Mouse (Mus musculus) hindbrain, embryonic 13.5 days (tissue): ENCODE data around the gene Unc45a. TPM values are rescaled to one million over a fixed set of nuclear protein-coding genes. Genes with fewer than 3 reads are reported as not detected.

Experiments used
- ATAC-seq: fragments of 200-750 bp; cut with Nextera tagmentation; 2 replicates; pipeline ENCODE4 v1.8.0; 2017; ENCODE audit warnings: moderate TSS enrichment; ENCODE audit not compliant: low FRiP score
- H3K27ac ChIP-seq: fragments of 300-500 bp; sonication (generic); 2 replicates; pipeline ENCODE4 v1.5.1; 2015; ENCODE audit warnings: inconsistent platforms, mild to moderate bottlenecking, moderate library complexity
- H3K27me3 ChIP-seq: fragments of 300-500 bp; sonication (generic); 2 replicates; pipeline ENCODE4 v1.6.1; 2015; ENCODE audit warnings: mild to moderate bottlenecking, inconsistent platforms
- H3K36me3 ChIP-seq: fragments of 300-500 bp; sonication (generic); 2 replicates; pipeline ENCODE4 v1.6.1; 2015; ENCODE audit warnings: mild to moderate bottlenecking, inconsistent platforms
- H3K4me1 ChIP-seq: fragments of 300-500 bp; sonication (generic); replicated peaks from 2 replicates; pipeline ENCODE4 v1.6.1; 2015; ENCODE audit warnings: inconsistent platforms
- H3K4me2 ChIP-seq: fragments of 300-500 bp; sonication (generic); 2 replicates; pipeline ENCODE4 v1.6.1; 2015; ENCODE audit warnings: inconsistent platforms, mild to moderate bottlenecking, moderate library complexity
- H3K4me3 ChIP-seq: fragments of 300-500 bp; sonication (generic); 2 replicates; pipeline ENCODE4 v1.5.1; 2015; ENCODE audit warnings: mild to moderate bottlenecking, inconsistent platforms
- H3K9ac ChIP-seq: fragments of 300-500 bp; sonication (generic); 2 replicates; pipeline ENCODE4 v1.6.1; 2015; ENCODE audit warnings: mild to moderate bottlenecking, inconsistent platforms
- H3K9me3 ChIP-seq: fragments of 300-500 bp; sonication (generic); 2 replicates; pipeline ENCODE4 v1.6.1; 2016; ENCODE audit warnings: inconsistent platforms
- WGBS: fragments of 180-500 bp; shearing (Covaris S2); methylation state at CpG from one replicate; pipeline ENCODE4 v1.1.7; 2015; 5-methylcytosine and 5-hydroxymethylcytosine counted together
- polyA plus RNA-seq: library from polyadenylated mRNA; unstranded; fragments of >200 nt; fragmentation: Nextera tagmentation; extraction: Ambion mirVana; gene quantifications from 2 replicates; pipeline ENCODE4 v1.2.1, GENCODE M21; 2015

Gene Unc45a
- 55.5 and 61.5 TPM in 2 replicates for polyA plus RNA-seq

DNA sequence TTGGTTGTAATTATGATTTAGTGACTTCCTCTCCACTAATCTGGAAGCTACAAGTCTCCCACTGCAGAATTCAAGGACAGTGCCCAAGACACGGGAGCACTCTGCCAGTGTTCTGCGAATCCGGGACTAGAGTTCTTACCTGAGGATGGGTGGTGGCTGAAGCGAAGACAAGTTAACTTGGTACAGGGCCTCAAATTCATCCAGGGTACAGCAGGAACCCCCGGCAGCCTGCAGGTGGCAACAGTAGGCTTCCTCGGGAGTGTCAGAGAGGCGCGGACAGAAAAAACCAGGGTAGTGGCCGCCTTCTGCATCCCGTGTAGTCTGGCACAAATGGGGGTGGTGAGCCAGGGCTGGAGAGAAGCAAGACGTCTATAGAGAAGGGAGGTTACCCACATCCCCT lies at the start of gene Unc45a:
Unc45a (minus strand) TSS at position 213 of the 400 bp plus-strand sequence.
- Histone ChIP-seq H3K9ac (peak within 1 kb of the TSS; percentile 90), H3K4me2 (peak within 1 kb of the TSS; percentile 95), H3K9me3 (no peaks in the 10 kb centered on the region), H3K27me3 (no peaks in the 10 kb centered on the region), H3K27ac (peak within 1 kb of the TSS; percentile 90), H3K4me3 (peak within 1 kb of the TSS; percentile 64), H3K36me3 (peaks cover 26% of the 10 kb centered on the region), H3K4me1 (peaks cover 67% of the 10 kb centered on the region)
- peak; percentile 15; the same call in 1 of the 2 replicates for ATAC-seq
- WGBS, result 4% methylated on average over 11 of the region's 11 CpGs

DNA sequence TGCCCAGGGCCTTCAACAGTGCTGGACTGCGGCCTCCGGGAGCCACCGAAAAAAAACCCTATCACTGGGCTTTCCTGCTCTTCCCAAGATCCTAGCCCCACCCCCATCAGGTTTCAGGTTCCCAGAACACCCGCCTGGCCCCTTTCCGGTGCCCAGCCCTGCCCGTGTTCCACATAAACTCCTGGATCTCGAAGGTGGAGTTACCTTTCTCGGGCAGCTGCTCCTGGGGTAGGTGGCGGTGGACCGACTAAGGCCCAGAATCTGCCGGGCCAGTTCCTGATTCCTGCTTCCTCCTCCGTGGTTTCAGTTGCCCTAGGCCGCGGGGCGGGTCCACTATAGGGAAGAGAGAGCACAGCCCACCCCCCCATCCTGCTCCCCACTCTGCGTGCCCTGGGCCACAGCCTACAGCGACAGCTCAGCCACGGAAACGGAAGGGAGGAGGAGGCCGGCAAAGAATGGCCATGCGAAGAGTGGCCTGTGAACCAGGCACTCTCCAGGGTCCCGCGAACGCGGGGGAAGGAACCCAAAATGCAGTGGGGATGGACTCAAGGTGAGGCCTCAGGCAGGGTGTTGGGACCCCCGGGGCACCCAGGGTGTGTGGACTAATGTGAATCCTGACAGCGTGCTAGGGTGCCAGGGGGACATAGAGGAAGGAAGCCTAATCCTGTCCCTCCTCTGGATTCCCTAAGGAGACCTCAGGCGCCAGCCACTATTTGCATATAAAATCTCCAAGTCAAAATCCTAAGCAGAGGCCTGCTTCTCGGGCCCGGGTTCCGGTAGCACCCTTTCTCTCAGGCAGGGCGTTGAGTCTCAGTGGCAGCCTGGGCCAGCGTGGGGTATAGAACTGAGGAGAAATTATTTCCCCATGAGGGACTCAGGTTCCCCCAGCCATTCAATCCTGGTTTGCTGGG lies 47.1 kb upstream of the Unc45a start, which contains the start of gene Fes:
Fes (minus strand) TSS at position 314 of the 911 bp plus-strand sequence.
- Histone ChIP-seq H3K4me2 (peak within 1 kb of the TSS; percentile 37), H3K27ac (peak within 1 kb of the TSS; percentile 35; the same call in 1 of the 2 replicates), H3K9me3 (no peaks in the 10 kb centered on the region), H3K4me3 (peak within 1 kb of the TSS; percentile 24), H3K4me1 (peaks cover 17% of the 10 kb centered on the region), H3K36me3 (peaks cover 32% of the 10 kb centered on the region), H3K9ac (peak within 1 kb of the TSS; percentile 61), H3K27me3 (peaks cover 13% of the 10 kb centered on the region)
- 0 out of 2 replicates have a peak, but pooled peaks have one; percentile 45 for ATAC-seq
- 12% methylated on average over 33 of the region's 33 CpGs for WGBS

DNA sequence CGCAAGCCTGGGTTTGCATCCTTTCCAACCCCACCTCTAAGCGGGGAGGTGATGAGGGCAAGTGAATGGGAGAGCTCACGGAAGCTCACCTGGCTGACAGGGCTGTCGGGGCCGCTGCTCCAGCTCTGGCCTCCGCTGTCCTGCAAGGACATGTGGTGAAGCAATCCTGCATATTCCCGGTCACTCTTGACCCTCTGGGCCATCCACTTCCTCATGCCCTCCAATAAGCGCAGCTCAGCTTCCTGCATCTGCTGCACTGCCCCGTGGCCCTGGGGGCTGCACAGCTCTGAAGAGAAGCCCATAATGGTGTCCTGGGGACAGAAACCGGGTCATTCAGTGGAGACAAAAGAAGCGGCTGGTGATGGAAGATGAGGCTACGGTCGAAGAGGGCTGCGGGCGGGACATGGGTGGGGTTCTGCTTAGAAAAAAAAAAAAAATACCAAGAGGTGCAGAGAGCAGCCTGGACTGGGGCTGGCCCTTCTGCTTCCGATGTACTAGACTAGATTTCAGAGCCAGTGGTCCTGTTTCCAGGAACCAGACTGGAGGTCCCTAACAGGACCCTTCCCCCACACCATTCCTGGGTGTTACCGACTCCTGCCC lies 46.3 kb upstream of the Unc45a start:
- Histone ChIP-seq H3K27ac (no peak overlapping the region), H3K9me3 (no peaks in the 10 kb centered on the region), H3K4me1 (peaks cover 23% of the 10 kb centered on the region), H3K36me3 (peaks cover 25% of the 10 kb centered on the region), H3K4me2 (peak overlapping the region; percentile 37), H3K27me3 (peaks cover 21% of the 10 kb centered on the region), H3K4me3 (peak overlapping the region; percentile 24), H3K9ac (peak overlapping the region; percentile 61)
- no peak for ATAC-seq
- WGBS, result 16% methylated on average over 16 of the region's 17 CpGs

DNA sequence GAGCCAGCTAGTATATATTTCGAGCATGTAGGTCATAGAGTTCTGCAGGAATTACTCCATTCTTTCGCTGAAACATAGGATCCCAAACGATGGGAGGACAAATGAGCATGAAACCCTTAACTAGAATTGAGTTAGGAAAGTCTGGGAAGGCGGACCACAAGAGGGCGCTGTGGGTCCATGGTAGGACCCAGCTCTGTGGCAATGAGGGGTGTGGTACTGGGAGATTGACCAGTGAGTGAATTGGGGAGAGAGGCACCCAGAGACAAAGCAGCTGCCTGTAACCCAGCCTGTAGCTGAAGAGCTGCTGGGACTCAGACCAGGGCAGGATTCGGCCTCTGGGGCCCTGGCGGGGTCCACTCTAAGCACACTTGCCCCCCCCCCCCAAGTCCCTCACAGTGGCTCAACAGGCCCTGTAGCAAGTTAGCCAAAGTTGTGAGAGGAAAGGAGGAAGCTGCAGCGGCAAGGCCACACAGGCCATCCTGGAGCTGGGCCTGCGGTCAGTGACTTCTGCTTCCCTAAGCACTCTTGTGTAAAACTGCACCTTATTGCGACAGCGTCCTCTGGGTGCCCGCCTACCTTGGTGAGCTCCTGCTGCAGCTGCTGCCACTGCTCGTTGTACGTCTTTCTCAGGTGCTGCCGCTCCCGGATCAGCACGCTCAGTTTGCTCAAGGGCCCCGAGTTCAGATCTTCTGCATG lies 45.6 kb upstream of the Unc45a start:
- Histone ChIP-seq H3K9me3 (no peaks in the 10 kb centered on the region), H3K36me3 (peaks cover 17% of the 10 kb centered on the region), H3K4me2 (peak overlapping the region; percentile 37), H3K9ac (no peak overlapping the region), H3K4me1 (peaks cover 25% of the 10 kb centered on the region), H3K4me3 (0 out of 2 replicates have a peak overlapping the region, but pooled peaks have one; percentile 16), H3K27ac (no peak overlapping the region), H3K27me3 (peaks cover 25% of the 10 kb centered on the region)
- WGBS, result 36% methylated on average over 18 of the region's 18 CpGs
- peak; percentile 44; the same call in 1 of the 2 replicates for ATAC-seq

DNA sequence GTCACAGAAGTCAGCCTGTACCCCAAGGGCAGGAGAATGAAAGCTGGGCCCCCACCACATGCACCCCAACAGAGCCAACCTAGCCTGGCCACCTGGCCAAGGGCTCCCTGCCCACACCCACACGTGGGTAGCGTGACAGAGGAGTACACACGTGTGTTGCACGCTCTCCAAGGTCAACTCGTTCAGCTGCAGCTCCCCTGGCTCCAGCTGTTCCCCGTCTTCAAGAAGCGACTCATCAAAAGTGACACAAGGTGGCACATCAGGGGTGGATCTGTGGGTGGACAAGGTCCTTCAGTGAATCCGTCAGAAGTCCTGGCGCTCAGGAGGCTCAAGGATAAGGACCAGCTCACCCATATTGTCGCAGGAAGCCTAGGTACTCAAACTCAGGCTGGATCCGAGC lies 42.1 kb upstream of the Unc45a start:
- WGBS, result 67% methylated on average over 11 of the region's 11 CpGs
- Histone ChIP-seq H3K9me3 (no peaks in the 10 kb centered on the region), H3K36me3 (0 out of 2 replicates have a peak, but pooled peaks cover 4% of the 10 kb centered on the region), H3K27ac (no peak overlapping the region), H3K4me1 (peaks cover 21% of the 10 kb centered on the region), H3K4me3 (no peak overlapping the region), H3K9ac (no peak overlapping the region), H3K27me3 (peaks cover 25% of the 10 kb centered on the region), H3K4me2 (no peak overlapping the region)
- ATAC-seq, result no peak

DNA sequence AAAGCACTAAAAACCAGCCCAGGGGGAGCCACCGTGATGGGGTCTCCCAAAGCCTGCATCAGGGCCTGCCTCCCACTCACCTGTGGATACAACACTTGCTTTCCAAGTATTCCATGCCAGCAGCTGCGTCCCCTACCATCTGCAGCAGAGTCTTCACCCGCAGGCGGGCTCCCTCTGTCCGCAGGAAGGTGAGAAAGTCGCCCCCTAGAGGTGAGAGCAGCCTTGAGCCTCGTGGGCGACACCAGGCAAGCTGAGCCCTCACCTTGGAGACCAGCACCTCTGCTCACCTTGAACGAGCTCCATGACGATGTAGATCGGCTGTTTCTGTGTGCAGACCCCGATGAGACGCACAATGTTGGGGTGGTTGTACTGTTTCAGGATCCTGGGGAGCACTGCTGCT lies 38.7 kb upstream of the Unc45a start:
- no peak for ATAC-seq

DNA sequence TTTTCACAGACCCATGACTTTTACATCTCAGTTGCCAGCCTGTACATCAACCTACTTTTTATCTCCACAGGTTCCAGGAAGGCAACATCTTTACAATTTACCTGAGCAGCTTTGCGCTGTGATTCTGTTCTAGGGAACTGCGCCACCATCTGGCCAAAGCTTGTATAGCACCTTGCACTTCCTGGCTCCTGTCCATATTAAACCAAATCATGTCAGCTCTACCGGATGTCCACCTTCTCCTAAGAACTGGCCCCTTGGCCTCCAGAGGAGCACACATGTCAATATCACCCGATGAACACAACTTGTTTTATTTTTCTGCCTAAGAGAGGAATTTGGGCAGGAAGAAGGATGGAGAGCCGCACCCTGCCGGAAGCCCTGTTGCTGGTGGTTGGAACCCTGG lies 36.7 kb upstream of the Unc45a start:
- Histone ChIP-seq H3K4me1 (peaks cover 10% of the 10 kb centered on the region), H3K27ac (no peak overlapping the region), H3K36me3 (0 out of 2 replicates have a peak, but pooled peaks cover 4% of the 10 kb centered on the region), H3K9ac (no peak overlapping the region), H3K4me3 (no peak overlapping the region), H3K27me3 (peaks cover 7% of the 10 kb centered on the region; the same call in 1 of the 2 replicates), H3K9me3 (no peaks in the 10 kb centered on the region), H3K4me2 (no peak overlapping the region)
- 33% methylated on average over 6 of the region's 6 CpGs for WGBS
- no peak for ATAC-seq

More for the DNA sequence above, 38.7 kb upstream of the Unc45a start:
- Histone ChIP-seq H3K4me2 (no peak overlapping the region), H3K36me3 (0 out of 2 replicates have a peak, but pooled peaks cover 4% of the 10 kb centered on the region), H3K4me3 (no peak overlapping the region), H3K9me3 (no peaks in the 10 kb centered on the region), H3K4me1 (peaks cover 12% of the 10 kb centered on the region), H3K27ac (no peak overlapping the region), H3K27me3 (peaks cover 13% of the 10 kb centered on the region; the same call in 1 of the 2 replicates), H3K9ac (no peak overlapping the region)
- WGBS, result 56% methylated on average over 13 of the region's 13 CpGs

DNA sequence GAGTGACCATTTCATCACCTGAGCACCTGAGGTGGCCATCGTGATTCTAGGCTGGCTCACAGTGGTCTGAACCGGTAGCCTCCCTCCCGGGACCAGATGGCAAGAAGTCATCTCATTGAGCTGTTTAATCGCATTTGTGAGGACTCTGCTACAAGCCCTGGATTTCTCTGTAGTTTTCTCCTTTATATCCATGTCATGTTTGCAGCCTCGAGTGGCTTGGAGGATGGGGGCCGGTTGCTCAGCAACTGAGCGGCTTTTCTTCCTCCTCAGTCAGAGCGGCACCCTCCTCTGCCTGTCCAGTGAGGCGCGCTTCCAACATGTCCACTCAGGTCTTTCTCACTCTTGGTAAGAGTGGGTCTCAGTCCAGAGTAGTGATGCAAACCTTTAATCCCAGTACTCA lies 35.4 kb upstream of the Unc45a start:
- ATAC-seq, result no peak

DNA sequence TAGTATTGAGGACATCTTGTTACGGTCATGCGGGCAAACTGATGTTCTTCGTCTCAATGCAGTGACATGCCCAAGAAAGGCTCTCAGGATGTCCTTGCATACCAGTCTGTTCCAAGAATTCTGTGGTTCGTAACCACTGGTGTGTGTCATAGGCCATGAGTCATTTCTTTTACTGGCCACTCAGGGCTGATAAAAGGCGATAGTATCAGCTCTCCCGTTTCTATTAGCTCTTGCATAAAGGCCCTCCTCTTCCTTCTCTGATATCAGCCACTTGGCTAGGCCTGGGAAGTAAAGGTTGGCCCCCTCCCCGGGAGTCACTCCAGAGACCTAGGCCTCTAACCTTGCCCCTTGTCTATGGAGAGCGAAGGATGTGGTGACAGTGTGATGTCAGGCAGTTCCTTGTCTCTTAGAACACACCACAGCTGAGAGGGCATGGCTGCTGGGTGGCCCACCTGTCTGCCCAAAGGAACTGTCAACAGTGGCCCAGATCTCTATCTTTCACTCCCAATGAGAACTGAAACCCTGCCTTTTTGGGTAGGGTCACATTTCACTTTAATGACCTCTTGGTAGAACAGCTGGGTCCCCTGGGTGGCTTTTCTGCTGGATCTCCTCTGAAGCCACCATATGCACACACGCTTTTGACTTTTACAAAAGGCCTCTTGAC lies 34.7 kb upstream of the Unc45a start:
- peaks cover 5% of the 10 kb centered on the region; the same call in 1 of the 2 replicates for H3K4me1 ChIP-seq
- H3K36me3 ChIP-seq, result 0 out of 2 replicates have a peak, but pooled peaks cover 4% of the 10 kb centered on the region
- H3K27ac ChIP-seq, result no peak overlapping the region
- WGBS, result 90% methylated on average over 9 of the region's 9 CpGs
- no peaks in the 10 kb centered on the region for H3K27me3 ChIP-seq
- no peak for ATAC-seq
- H3K4me3 ChIP-seq, result no peak overlapping the region
- no peaks in the 10 kb centered on the region for H3K9me3 ChIP-seq
- H3K9ac ChIP-seq, result no peak overlapping the region
- no peak overlapping the region for H3K4me2 ChIP-seq

More for the DNA sequence above, 35.4 kb upstream of the Unc45a start:
- Histone ChIP-seq H3K27ac (no peak overlapping the region), H3K4me1 (peaks cover 5% of the 10 kb centered on the region; the same call in 1 of the 2 replicates), H3K9me3 (no peaks in the 10 kb centered on the region), H3K27me3 (no peaks in the 10 kb centered on the region), H3K9ac (no peak overlapping the region), H3K4me2 (no peak overlapping the region), H3K4me3 (no peak overlapping the region), H3K36me3 (0 out of 2 replicates have a peak, but pooled peaks cover 4% of the 10 kb centered on the region)
- WGBS, result 57% methylated on average over 10 of the region's 10 CpGs

DNA sequence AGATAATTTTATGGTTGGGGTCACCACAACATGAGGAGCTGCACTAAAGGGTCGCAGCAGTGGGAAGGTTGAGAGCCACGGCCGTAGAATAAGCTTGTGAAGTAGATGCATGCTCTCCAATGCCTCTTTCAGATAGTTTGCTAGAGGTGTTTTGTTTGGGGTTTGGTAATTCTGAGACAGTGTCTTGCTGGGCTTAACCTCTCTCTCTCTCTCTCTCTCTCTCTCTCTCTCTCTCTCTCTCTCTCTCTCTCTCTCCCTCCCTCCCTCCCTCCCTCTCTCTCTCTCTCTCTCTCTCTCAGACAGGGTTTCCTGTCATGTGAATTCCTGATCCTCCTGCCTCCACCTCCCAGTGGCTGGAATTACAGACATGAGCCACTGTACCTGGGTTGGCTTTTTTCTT lies 33.9 kb upstream of the Unc45a start:
- Histone ChIP-seq H3K4me3 (no peak overlapping the region), H3K4me2 (no peak overlapping the region), H3K27ac (no peak overlapping the region), H3K27me3 (no peaks in the 10 kb centered on the region), H3K36me3 (0 out of 2 replicates have a peak, but pooled peaks cover 4% of the 10 kb centered on the region), H3K9me3 (no peaks in the 10 kb centered on the region), H3K4me1 (peaks cover 11% of the 10 kb centered on the region), H3K9ac (no peak overlapping the region)
- ATAC-seq, result no peak
- WGBS, result 94% methylated on average over 3 of the region's 3 CpGs

DNA sequence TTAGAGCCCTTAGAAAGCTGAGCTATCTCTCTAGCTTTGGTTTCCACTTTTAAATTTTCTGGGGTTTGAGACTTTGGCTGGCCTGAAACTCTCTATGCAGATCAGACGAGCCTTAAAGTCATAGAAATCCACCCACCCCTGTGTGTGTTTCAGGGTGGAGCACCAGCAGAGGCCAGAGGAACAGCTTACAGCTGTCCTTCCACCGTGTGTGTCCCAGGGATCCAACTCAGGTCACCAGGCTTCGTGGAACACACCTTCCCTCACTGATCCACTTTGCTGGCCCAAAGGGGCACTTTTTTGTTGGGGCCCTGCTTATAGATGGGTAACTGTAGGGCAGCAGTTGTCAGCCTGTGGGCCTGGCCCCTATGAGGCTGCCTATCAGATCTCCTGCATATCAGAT lies 33.5 kb upstream of the Unc45a start:
- 64% methylated on average over 3 of the region's 3 CpGs for WGBS
- H3K36me3 ChIP-seq, result 0 out of 2 replicates have a peak, but pooled peaks cover 4% of the 10 kb centered on the region
- no peak for ATAC-seq
- H3K4me2 ChIP-seq, result no peak overlapping the region
- no peak overlapping the region for H3K4me3 ChIP-seq
- no peaks in the 10 kb centered on the region for H3K27me3 ChIP-seq
- H3K27ac ChIP-seq, result no peak overlapping the region
- H3K4me1 ChIP-seq, result peaks cover 16% of the 10 kb centered on the region
- H3K9me3 ChIP-seq, result no peaks in the 10 kb centered on the region
- no peak overlapping the region for H3K9ac ChIP-seq
